Mouse (Mus musculus) liver, embryonic 12.5 days (tissue): ENCODE measurements around the gene Cdca3. TPM values are rescaled to one million over a fixed set of nuclear protein-coding genes. Genes with fewer than 3 reads are reported as not detected.
A peak's percentile ranks its signal among the peaks of the same experiment; 100 is the strongest.
"Not testable (repeated sequence)": the region's sequence is repeated elsewhere in the genome, so short reads cannot be mapped to it uniquely, and the experiment has no call there.

Experiments used
- ATAC-seq: fragments of 200-750 bp; cut with Nextera tagmentation; 2 replicates; pipeline ENCODE4 v1.8.0; 2017; ENCODE audit warnings: moderate number of reproducible peaks, mild to moderate bottlenecking, moderate library complexity
- H3K27ac ChIP-seq: fragments of 300-500 bp; sonication (generic); 2 replicates; pipeline ENCODE4 v1.5.1; 2016; ENCODE audit warnings: mild to moderate bottlenecking
- H3K27me3 ChIP-seq: fragments of 300-500 bp; sonication (generic); replicated peaks from 2 replicates; pipeline ENCODE4 v1.6.1; 2016; ENCODE audit warnings: mild to moderate bottlenecking, moderate library complexity
- H3K36me3 ChIP-seq: fragments of 300-500 bp; sonication (generic); 2 replicates; pipeline ENCODE4 v1.6.1; 2016; ENCODE audit warnings: mild to moderate bottlenecking, moderate library complexity
- H3K4me1 ChIP-seq: fragments of 300-500 bp; sonication (generic); 2 replicates; pipeline ENCODE4 v1.6.1; 2016
- H3K4me2 ChIP-seq: fragments of 300-500 bp; sonication (generic); 2 replicates; pipeline ENCODE4 v1.6.1; 2016; ENCODE audit warnings: mild to moderate bottlenecking, moderate library complexity
- H3K4me3 ChIP-seq: fragments of 300-500 bp; sonication (generic); 2 replicates; pipeline ENCODE4 v1.5.1; 2016; ENCODE audit warnings: mild to moderate bottlenecking, moderate library complexity
- H3K9ac ChIP-seq: fragments of 300-500 bp; sonication (generic); 2 replicates; pipeline ENCODE4 v1.6.1; 2016; ENCODE audit warnings: mild to moderate bottlenecking, moderate library complexity
- H3K9me3 ChIP-seq: fragments of 300-500 bp; sonication (generic); replicated peaks from 2 replicates; pipeline ENCODE4 v1.6.1; 2016; ENCODE audit warnings: mild to moderate bottlenecking, moderate library complexity
- WGBS: fragments of 180-500 bp; shearing (Covaris S2); methylation state at CpG from one replicate; pipeline ENCODE4 v1.1.7; 2016; ENCODE audit not compliant: insufficient replicate concordance; 5-methylcytosine and 5-hydroxymethylcytosine counted together
- polyA plus RNA-seq: library from polyadenylated mRNA; unstranded; fragments of >200 nt; fragmentation: Nextera tagmentation; extraction: Ambion mirVana; gene quantifications from 2 replicates; pipeline ENCODE4 v1.2.1, GENCODE M21; 2016

Cdca3 gene
- polyA plus RNA-seq, 1 experiment from 2014 or later, result 193 TPM

GRCm38 (mm10) chr6:124803061-124803460, 26.3 kb upstream of the Cdca3 start:
- no peaks in the 10 kb centered on the region for H3K27me3 ChIP-seq
- no peak overlapping the region for H3K27ac ChIP-seq
- 61% methylated on average over 3 of the region's 3 CpGs for whole genome bisulfite sequencing
- peaks cover 50% of the 10 kb centered on the region for H3K4me1 ChIP-seq
- no peak overlapping the region for H3K4me3 ChIP-seq
- 0 out of 2 replicates have a peak overlapping the region, but pooled peaks have one; percentile 59 for H3K4me2 ChIP-seq
- H3K36me3 ChIP-seq, result no peaks in the 10 kb centered on the region
- H3K9ac ChIP-seq, result no peak overlapping the region
- ATAC-seq, result no peak
- no peaks in the 10 kb centered on the region for H3K9me3 ChIP-seq

- not testable (repeated sequence) for H3K27me3 ChIP-seq
- H3K4me1 ChIP-seq, result peaks cover 55% of the 10 kb centered on the region
These were observed 25.7 kb upstream of the Cdca3 start for GRCm38 (mm10) chr6:124803691-124804090.

GRCm38 (mm10) chr6:124804341-124804740, 25.0 kb upstream of the Cdca3 start:
- Histone ChIP-seq H3K9ac (no peak overlapping the region), H3K9me3 (no peaks in the 10 kb centered on the region), H3K36me3 (no peaks in the 10 kb centered on the region), H3K27me3 (no peaks in the 10 kb centered on the region), H3K4me3 (no peak overlapping the region), H3K4me1 (peaks cover 58% of the 10 kb centered on the region), H3K27ac (peak overlapping the region; percentile 90; the same call in 1 of the 2 replicates), H3K4me2 (no peak overlapping the region)
- no peak for ATAC-seq
- 59% methylated on average over 3 of the region's 3 CpGs for WGBS

More at GRCm38 (mm10) chr6:124803691-124804090, 25.7 kb upstream of the Cdca3 start:
- H3K9ac ChIP-seq, H3K9me3 ChIP-seq, H3K4me2 ChIP-seq, ATAC-seq, H3K36me3 ChIP-seq, H3K27ac ChIP-seq, H3K4me3 ChIP-seq: not testable (repeated sequence)
- WGBS, result 84% methylated on average over 4 of the region's 4 CpGs

GRCm38 (mm10) chr6:124805341-124806321, 23.7 kb upstream of the Cdca3 start:
- Histone ChIP-seq H3K36me3 (peaks cover 9% of the 10 kb centered on the region), H3K9ac (peak overlapping the region; percentile 71), H3K4me3 (peak overlapping the region; percentile 64), H3K4me2 (peak overlapping the region; percentile 92), H3K9me3 (no peaks in the 10 kb centered on the region), H3K27me3 (no peaks in the 10 kb centered on the region), H3K4me1 (peaks cover 71% of the 10 kb centered on the region), H3K27ac (peak overlapping the region; percentile 90)
- peak; percentile 73 for ATAC-seq
- 4% methylated on average over 34 of the region's 34 CpGs for WGBS

GRCm38 (mm10) chr6:124806446-124807140, 22.8 kb upstream of the Cdca3 start:
- Histone ChIP-seq H3K27me3 (no peaks in the 10 kb centered on the region), H3K9me3 (no peaks in the 10 kb centered on the region), H3K4me2 (peak overlapping the region; percentile 92), H3K4me3 (peak overlapping the region; percentile 64), H3K9ac (peak overlapping the region; percentile 49), H3K4me1 (peaks cover 81% of the 10 kb centered on the region), H3K27ac (peak overlapping the region; percentile 90), H3K36me3 (peaks cover 19% of the 10 kb centered on the region)
- ATAC-seq, result no peak
- WGBS, result 75% methylated on average over 7 of the region's 7 CpGs

- H3K9ac ChIP-seq, result no peak overlapping the region
- no peak for ATAC-seq
- peak overlapping the region; percentile 95 for H3K27ac ChIP-seq
- H3K27me3 ChIP-seq, result no peaks in the 10 kb centered on the region
- no peak overlapping the region for H3K4me3 ChIP-seq
- H3K36me3 ChIP-seq, result peaks cover 26% of the 10 kb centered on the region
- H3K4me1 ChIP-seq, result peaks cover 88% of the 10 kb centered on the region
- 0 out of 2 replicates have a peak overlapping the region, but pooled peaks have one; percentile 93 for H3K4me2 ChIP-seq
- H3K9me3 ChIP-seq, result no peaks in the 10 kb centered on the region
- WGBS, result 69% methylated on average over 4 of the region's 4 CpGs
These were observed 22.0 kb upstream of the Cdca3 start for GRCm38 (mm10) chr6:124807366-124807765.

GRCm38 (mm10) chr6:124807986-124808357, 21.4 kb upstream of the Cdca3 start:
- ATAC-seq, result no peak
- Histone ChIP-seq H3K4me2 (peak overlapping the region; percentile 93), H3K4me3 (peak overlapping the region; percentile 72), H3K9ac (peak overlapping the region; percentile 84), H3K9me3 (no peaks in the 10 kb centered on the region), H3K27ac (peak overlapping the region; percentile 95), H3K4me1 (peaks cover 88% of the 10 kb centered on the region), H3K27me3 (no peaks in the 10 kb centered on the region), H3K36me3 (peaks cover 32% of the 10 kb centered on the region)
- WGBS, result 64% methylated on average over 5 of the region's 6 CpGs

GRCm38 (mm10) chr6:124808358-124809012, 20.9 kb upstream of the Cdca3 start, which contains the start of gene Spsb2:
Gene Spsb2, plus strand, starts transcription at chr6:124808661.
- H3K9me3 ChIP-seq, result no peaks in the 10 kb centered on the region
- peak; percentile 63 for ATAC-seq
- H3K4me2 ChIP-seq, result peak within 1 kb of the TSS; percentile 93
- 3% methylated on average over 29 of the region's 29 CpGs for WGBS
- H3K9ac ChIP-seq, result peak within 1 kb of the TSS; percentile 84
- H3K27ac ChIP-seq, result peak within 1 kb of the TSS; percentile 95
- H3K4me1 ChIP-seq, result peaks cover 85% of the 10 kb centered on the region
- peak within 1 kb of the TSS; percentile 72 for H3K4me3 ChIP-seq
- no peaks in the 10 kb centered on the region for H3K27me3 ChIP-seq
- peaks cover 32% of the 10 kb centered on the region for H3K36me3 ChIP-seq

- WGBS, result under 1% methylated on average over 35 of the region's 35 CpGs
- Histone ChIP-seq H3K36me3 (peaks cover 32% of the 10 kb centered on the region), H3K9me3 (no peaks in the 10 kb centered on the region), H3K9ac (peak overlapping the region; percentile 84), H3K4me3 (peak overlapping the region; percentile 72), H3K27me3 (no peaks in the 10 kb centered on the region), H3K4me2 (peak overlapping the region; percentile 93), H3K27ac (peak overlapping the region; percentile 95), H3K4me1 (peaks cover 86% of the 10 kb centered on the region)
- ATAC-seq, result peak; percentile 48
These were observed 20.1 kb upstream of the Cdca3 start for GRCm38 (mm10) chr6:124809052-124809774.

GRCm38 (mm10) chr6:124809775-124810538, 19.4 kb upstream of the Cdca3 start:
- H3K4me2 ChIP-seq, result peak overlapping the region; percentile 93
- peak overlapping the region; percentile 95 for H3K27ac ChIP-seq
- WGBS, result 41% methylated on average over 14 of the region's 14 CpGs
- no peaks in the 10 kb centered on the region for H3K27me3 ChIP-seq
- peaks cover 33% of the 10 kb centered on the region for H3K36me3 ChIP-seq
- H3K4me1 ChIP-seq, result peaks cover 86% of the 10 kb centered on the region
- H3K4me3 ChIP-seq, result peak overlapping the region; percentile 72
- no peak for ATAC-seq
- peak overlapping the region; percentile 84 for H3K9ac ChIP-seq
- H3K9me3 ChIP-seq, result no peaks in the 10 kb centered on the region
